Mouse (Mus musculus) forebrain, postnatal 0 days (tissue): ENCODE results near the gene Arf3. TPM values are rescaled to one million over a fixed set of nuclear protein-coding genes. Genes with fewer than 3 reads are reported as not detected.
"Not testable (repeated sequence)": the region's sequence is repeated elsewhere in the genome, so short reads cannot be mapped to it uniquely, and the experiment has no call there.

Experiments
- ATAC-seq: fragments of 200-750 bp; cut with Nextera tagmentation; 2 replicates; pipeline ENCODE4 v1.8.0; 2017; ENCODE audit warnings: mild to moderate bottlenecking, moderate library complexity
- DNase-seq: peaks from one replicate; pipeline ENCODE4 v3.0.0-alpha.2; 2015
- H3K27ac ChIP-seq: fragments of 300-500 bp; sonication (generic); 2 replicates; pipeline ENCODE4 v1.5.1; 2014; ENCODE audit warnings: low read depth, mild to moderate bottlenecking, antibody characterized with exemption, low read length, moderate library complexity, mixed read lengths
- H3K27me3 ChIP-seq: fragments of 300-500 bp; sonication (generic); 2 replicates; pipeline ENCODE4 v1.6.1; 2014; ENCODE audit warnings: mild to moderate bottlenecking, low read length, mixed read lengths; ENCODE audit not compliant: insufficient read depth
- H3K36me3 ChIP-seq: fragments of 300-500 bp; sonication (generic); 2 replicates; pipeline ENCODE4 v1.6.1; 2014; ENCODE audit warnings: mild to moderate bottlenecking, moderate library complexity; ENCODE audit not compliant: insufficient read depth
- H3K4me1 ChIP-seq: fragments of 300-500 bp; sonication (generic); 2 replicates; pipeline ENCODE4 v1.6.1; 2014; ENCODE audit warnings: antibody characterized with exemption; ENCODE audit not compliant: insufficient read depth
- H3K4me2 ChIP-seq: fragments of 300-500 bp; sonication (generic); 2 replicates; pipeline ENCODE4 v1.6.1; 2014; ENCODE audit warnings: low read depth, mild to moderate bottlenecking, moderate library complexity
- H3K4me3 ChIP-seq: fragments of 300-500 bp; sonication (generic); 2 replicates; pipeline ENCODE4 v1.5.1; 2014; ENCODE audit warnings: low read depth, low read length, mixed read lengths
- H3K9ac ChIP-seq: fragments of 300-500 bp; sonication (generic); 2 replicates; pipeline ENCODE4 v1.6.1; 2014; ENCODE audit warnings: mild to moderate bottlenecking
- H3K9me3 ChIP-seq: fragments of 300-500 bp; sonication (generic); 2 replicates; pipeline ENCODE4 v1.6.1; 2016; ENCODE audit warnings: low read length
- CTCF ChIP-seq: sonication (generic); IDR thresholded peaks from 2 replicates; pipeline ENCODE4 v1.5.1; 2016; ENCODE audit warnings: antibody characterized with exemption, control low read depth, low read depth
- WGBS: fragments of 180-500 bp; shearing (Covaris S2); extraction: QIAGEN DNeasy Blood & Tissue Kit; methylation state at CpG from one replicate; pipeline ENCODE4 v1.1.7; 2014; 5-methylcytosine and 5-hydroxymethylcytosine counted together
- polyA plus RNA-seq: library from polyadenylated mRNA; unstranded; fragments of >200 nt; fragmentation: Nextera tagmentation; extraction: Ambion mirVana; gene quantifications from 2 replicates; pipeline ENCODE4 v1.2.1, GENCODE M21; 2015
- total RNA-seq: library from RNA; depleted of rRNA; stranded (reverse); fragments of >200 nt; gene quantifications from 2 replicates; pipeline ENCODE4 v1.2.3, GENCODE M21; 2014; rRNA removed

Gene Arf3
- total RNA-seq (99.6 and 116 TPM in 2 replicates), polyA plus RNA-seq (62.5 and 104 TPM in 2 replicates)

GRCm38 (mm10) chr15:98762670-98763529, at the start of gene Arf3:
Arf3 (minus strand) TSS chr15:98763214.
- Histone ChIP-seq H3K9ac (peak within 1 kb of the TSS; percentile 98), H3K4me3 (peak within 1 kb of the TSS; percentile 95), H3K27me3 (no peaks in the 10 kb centered on the region), H3K27ac (peak within 1 kb of the TSS; percentile 94), H3K4me2 (peak within 1 kb of the TSS; percentile 73), H3K4me1 (peaks cover 7% of the 10 kb centered on the region), H3K9me3 (no peaks in the 10 kb centered on the region), H3K36me3 (peaks cover 13% of the 10 kb centered on the region)
- no peak for TF ChIP-seq CTCF
- peak; percentile 97 for ATAC-seq
- peak; percentile 98 for DNase-seq
- whole genome bisulfite sequencing: 2% methylated on average over 72 of the region's 76 CpGs

GRCm38 (mm10) chr15:98810212-98810611, 47.2 kb upstream of the Arf3 start:
- peaks cover 10% of the 10 kb centered on the region; the same call in 1 of the 2 replicates for H3K4me1 ChIP-seq
- DNase-seq, H3K9ac ChIP-seq, H3K9me3 ChIP-seq, H3K4me3 ChIP-seq, H3K27ac ChIP-seq, ATAC-seq, H3K4me2 ChIP-seq: not testable (repeated sequence)
- peaks cover 41% of the 10 kb centered on the region for H3K27me3 ChIP-seq
- H3K36me3 ChIP-seq: peaks cover 20% of the 10 kb centered on the region
- 73% methylated on average over 6 of the region's 6 CpGs for WGBS

GRCm38 (mm10) chr15:98809390-98809789, 46.4 kb upstream of the Arf3 start, which contains the start of gene Ddn:
Ddn (minus strand) TSS chr15:98809490.
- ATAC-seq (no peak), DNase-seq (no peak)
- H3K27me3 ChIP-seq: peaks cover 49% of the 10 kb centered on the region
- H3K4me3 ChIP-seq: peak within 1 kb of the TSS; percentile 44
- H3K27ac ChIP-seq: peak within 1 kb of the TSS; percentile 72
- WGBS: 44% methylated on average over 3 of the region's 3 CpGs
- TF ChIP-seq CTCF: no peak
- H3K9ac ChIP-seq: peak within 1 kb of the TSS; percentile 52
- H3K4me1 ChIP-seq: peaks cover 10% of the 10 kb centered on the region; the same call in 1 of the 2 replicates
- peaks cover 18% of the 10 kb centered on the region for H3K36me3 ChIP-seq
- peak within 1 kb of the TSS; percentile 85 for H3K4me2 ChIP-seq
- no peaks in the 10 kb centered on the region for H3K9me3 ChIP-seq

- H3K27me3 ChIP-seq: peaks cover 54% of the 10 kb centered on the region
- DNase-seq: peak; percentile 76
- peak overlapping the region; percentile 52 for H3K9ac ChIP-seq
- H3K36me3 ChIP-seq: peaks cover 11% of the 10 kb centered on the region
- peak; percentile 61 for ATAC-seq
- H3K27ac ChIP-seq: peak overlapping the region; percentile 72
- 5% methylated on average over 6 of the region's 6 CpGs for WGBS
- H3K4me2 ChIP-seq: peak overlapping the region; percentile 85
- peaks cover 10% of the 10 kb centered on the region; the same call in 1 of the 2 replicates for H3K4me1 ChIP-seq
- peak overlapping the region; percentile 44; the same call in 1 of the 2 replicates for H3K4me3 ChIP-seq
- no peaks in the 10 kb centered on the region for H3K9me3 ChIP-seq
- TF ChIP-seq CTCF: no peak
Observed at GRCm38 (mm10) chr15:98808651-98809134, 45.7 kb upstream of the Arf3 start.

GRCm38 (mm10) chr15:98807895-98808650, 45.1 kb upstream of the Arf3 start:
- H3K9me3 ChIP-seq: no peaks in the 10 kb centered on the region
- DNase-seq: peak; percentile 89
- peak overlapping the region; percentile 44 for H3K4me3 ChIP-seq
- H3K4me1 ChIP-seq: peaks cover 10% of the 10 kb centered on the region; the same call in 1 of the 2 replicates
- H3K27ac ChIP-seq: peak overlapping the region; percentile 72
- H3K4me2 ChIP-seq: peak overlapping the region; percentile 85
- peak overlapping the region; percentile 52 for H3K9ac ChIP-seq
- peaks cover 6% of the 10 kb centered on the region for H3K36me3 ChIP-seq
- peaks cover 60% of the 10 kb centered on the region for H3K27me3 ChIP-seq
- WGBS: 1% methylated on average over 34 of the region's 34 CpGs
- peak; percentile 18; the same call in 1 of the 2 replicates for TF ChIP-seq CTCF
- ATAC-seq: peak; percentile 77

- Histone ChIP-seq H3K9me3 (no peaks in the 10 kb centered on the region), H3K27me3 (peaks cover 69% of the 10 kb centered on the region), H3K36me3 (no peaks in the 10 kb centered on the region), H3K4me1 (peaks cover 10% of the 10 kb centered on the region; the same call in 1 of the 2 replicates), H3K4me2 (peak overlapping the region; percentile 85), H3K9ac (peak overlapping the region; percentile 52), H3K27ac (no peak overlapping the region), H3K4me3 (peak overlapping the region; percentile 44)
- TF ChIP-seq CTCF: no peak
- DNase-seq (no peak), ATAC-seq (no peak)
- 2% methylated on average over 57 of the region's 58 CpGs for whole genome bisulfite sequencing
Observed at GRCm38 (mm10) chr15:98806809-98807770, 44.1 kb upstream of the Arf3 start.
